Mouse (Mus musculus) olfactory bulb, adult 2 months (tissue): ENCODE results near the gene Hsdl1.

Experiments used
- CTCF ChIP-seq: fragments of 200-500 bp; IDR thresholded peaks from 2 replicates; pipeline ENCODE4 v1.5.1; 2012; ENCODE audit warnings: low read depth, mild to moderate bottlenecking, low read length, moderate library complexity; ENCODE audit not compliant: insufficient read depth
- POLR2A ChIP-seq: fragments of 200-500 bp; IDR thresholded peaks from 2 replicates; pipeline ENCODE4 v1.6.1; 2012; ENCODE audit warnings: mild to moderate bottlenecking, low read depth, low read length, moderate library complexity; ENCODE audit not compliant: insufficient read depth

GRCm38 (mm10) chr8:119557132-119557531 is 17.9 kb downstream of the Hsdl1 start:
- TF ChIP-seq CTCF: no peak
- no peak for TF ChIP-seq POLR2A
